Mouse (Mus musculus) activated CD4-positive, CD25-positive, alpha-beta regulatory T cell (primary cell): ENCODE results near the gene Actn2. TPM values are rescaled to one million over a fixed set of nuclear protein-coding genes. Genes with fewer than 3 reads are reported as not detected.

ENCODE experiments used
- polyA plus RNA-seq, 2 experiments: library from polyadenylated mRNA; unstranded; fragments of 100-300 nt; shearing (Covaris generic); gene quantifications; one replicate each; pipeline ENCODE4 v1.2.1; 2017

The Actn2 gene
- polyA plus RNA-seq: 10 to 100 TPM in 1 of 2 experiments, 1 to 10 TPM in 1; 1.7 to 19.8 TPM

GRCm38 (mm10) chr13:12340183-12340975 lies at the start of gene Actn2:
TSS of gene Actn2 (minus strand) at chr13:12340760.

GRCm38 (mm10) chr13:12257391-12258380 lies 82.9 kb downstream of the Actn2 start, which contains the start of gene Mtr:
TSS of gene Mtr (minus strand) at chr13:12258113.

Other genes with a start within 250 kb of the Actn2 start
- gene Ryr2, start 233.8 kb downstream of the Actn2 start, polyA plus RNA-seq: 1 to 10 TPM in 1 of 2 experiments, under 1 TPM in 1; 0.20 to 5.4 TPM
- 10 to 100 TPM; 17.0 to 20.8 TPM for gene Mtr, start 82.6 kb downstream of the Actn2 start, polyA plus RNA-seq
- 10 to 100 TPM; 33.0 to 33.6 TPM for gene Heatr1, start 54.3 kb upstream of the Actn2 start, polyA plus RNA-seq
- gene Lgals8, start 124.2 kb upstream of the Actn2 start, polyA plus RNA-seq: 10 to 100 TPM; 57.6 to 75.9 TPM
- under 1 TPM; 0.20 to 0.82 TPM for gene Edaradd, start 179.7 kb upstream of the Actn2 start, polyA plus RNA-seq
- 10 to 100 TPM in 1 of 2 experiments, 1 to 10 TPM in 1; 7.4 to 10.2 TPM for gene Ero1lb, start 225.1 kb upstream of the Actn2 start, polyA plus RNA-seq